Mouse (Mus musculus): ENCODE measurements around the gene Cyfip1. TPM values are rescaled to one million over a fixed set of nuclear protein-coding genes. Genes with fewer than 3 reads are reported as not detected.

The Cyfip1 gene
- polyA plus RNA-seq, 1 experiment from 2014 or later: 128 TPM

DNA sequence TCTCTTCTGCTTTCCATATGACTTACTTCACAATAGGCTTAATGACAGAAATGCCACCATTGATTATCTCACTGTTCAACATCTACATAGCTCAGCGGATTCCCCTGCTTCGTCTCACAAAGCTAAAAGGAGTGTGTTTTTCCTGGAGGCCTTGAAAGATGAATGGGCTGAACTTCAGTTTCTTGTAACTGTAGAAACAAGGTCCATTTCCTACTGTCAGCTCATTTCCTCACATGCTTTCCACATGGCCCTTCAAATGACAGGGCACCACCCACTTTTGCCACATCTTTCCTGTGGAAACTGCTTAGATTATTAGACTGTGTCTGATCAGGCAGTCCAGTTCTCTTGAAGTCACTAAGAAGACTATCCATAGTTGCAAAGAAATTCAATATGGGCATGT is 87.1 kb downstream of the Cyfip1 start:
- Histone ChIP-seq H3K27me3 (ENCODE audit: control insufficient read depth, insufficient read depth, low read length) (no peaks in the 10 kb centered on the region), H3K27ac (ENCODE audit: low read length) (no peak overlapping the region), H3K4me1 (ENCODE audit: control insufficient read depth, insufficient read depth, low read length) (no peaks in the 10 kb centered on the region), H3K4me3 (ENCODE audit: low read depth, low read length) (no peak overlapping the region), H3K9ac (replicated peaks; ENCODE audit: low read depth, low read length) (no peak overlapping the region), H3K4me2 (replicated peaks; ENCODE audit: low read depth, low read length) (no peak overlapping the region), H3K9me3 (ENCODE audit: control insufficient read depth, low read depth, low read length) (no peaks in the 10 kb centered on the region), H3K36me3 (ENCODE audit: control insufficient read depth, insufficient read depth, low read length) (peaks cover 60% of the 10 kb centered on the region)
- ATAC-seq (ENCODE audit: insufficient number of reproducible peaks, insufficient read depth, low FRiP score, low read depth): no peak
- 75% methylated on average over 2 of the region's 2 CpGs for WGBS

- H3K4me2 ChIP-seq (replicated peaks; ENCODE audit: low read depth, low read length): no peak overlapping the region
- H3K36me3 ChIP-seq (ENCODE audit: control insufficient read depth, insufficient read depth, low read length): peaks cover 15% of the 10 kb centered on the region
- no peaks in the 10 kb centered on the region for H3K4me1 ChIP-seq (ENCODE audit: control insufficient read depth, insufficient read depth, low read length)
- no peak overlapping the region for H3K27ac ChIP-seq (ENCODE audit: low read length)
- 91% methylated on average over 2 of the region's 2 CpGs for WGBS
- H3K9ac ChIP-seq (replicated peaks; ENCODE audit: low read depth, low read length): no peak overlapping the region
- no peaks in the 10 kb centered on the region for H3K27me3 ChIP-seq (ENCODE audit: control insufficient read depth, insufficient read depth, low read length)
- no peak for ATAC-seq (ENCODE audit: insufficient number of reproducible peaks, insufficient read depth, low FRiP score, low read depth)
- no peaks in the 10 kb centered on the region for H3K9me3 ChIP-seq (ENCODE audit: control insufficient read depth, low read depth, low read length)
- no peak overlapping the region for H3K4me3 ChIP-seq (ENCODE audit: low read depth, low read length)
These were observed 93.5 kb downstream of the Cyfip1 start for GRCm38 (mm10) chr7:55935025-55935424.

DNA sequence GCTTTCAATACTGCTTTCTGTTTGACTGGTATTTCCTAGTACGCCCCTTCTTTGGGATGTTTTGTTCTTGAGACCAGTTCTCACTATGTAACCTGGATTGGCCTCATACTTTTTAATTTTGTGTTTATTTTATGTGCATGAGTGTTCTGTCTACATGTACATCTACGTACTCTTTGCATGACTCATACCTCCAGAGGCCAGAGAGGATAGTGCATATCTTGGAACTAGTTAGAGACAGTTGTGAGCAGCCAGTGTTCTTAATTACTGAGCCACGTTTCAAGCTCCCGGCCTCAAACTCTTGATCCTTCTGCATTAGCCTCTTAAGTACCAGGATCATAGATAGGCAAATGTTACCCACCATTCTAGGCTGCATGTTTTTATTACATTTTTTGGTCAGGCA is 96.8 kb downstream of the Cyfip1 start:
- H3K9me3 ChIP-seq (ENCODE audit: control insufficient read depth, low read depth, low read length): no peaks in the 10 kb centered on the region
- H3K27me3 ChIP-seq (ENCODE audit: control insufficient read depth, insufficient read depth, low read length): no peaks in the 10 kb centered on the region
- WGBS: 89% methylated on average over 4 of the region's 4 CpGs
- H3K9ac ChIP-seq (replicated peaks; ENCODE audit: low read depth, low read length): no peak overlapping the region
- H3K36me3 ChIP-seq (ENCODE audit: control insufficient read depth, insufficient read depth, low read length): peaks cover 5% of the 10 kb centered on the region; the same call in 1 of the 2 replicates
- H3K4me2 ChIP-seq (replicated peaks; ENCODE audit: low read depth, low read length): no peak overlapping the region
- no peak overlapping the region for H3K27ac ChIP-seq (ENCODE audit: low read length)
- H3K4me3 ChIP-seq (ENCODE audit: low read depth, low read length): no peak overlapping the region
- no peaks in the 10 kb centered on the region for H3K4me1 ChIP-seq (ENCODE audit: control insufficient read depth, insufficient read depth, low read length)
- ATAC-seq (ENCODE audit: insufficient number of reproducible peaks, insufficient read depth, low FRiP score, low read depth): no peak

GRCm38 (mm10) chr7:55956054-55956453 is 114.5 kb downstream of the Cyfip1 start:
- no peaks in the 10 kb centered on the region; the same call in 1 of the 2 replicates for H3K36me3 ChIP-seq (ENCODE audit: control insufficient read depth, insufficient read depth, low read length)
- H3K9me3 ChIP-seq (ENCODE audit: control insufficient read depth, low read depth, low read length): peaks cover 6% of the 10 kb centered on the region; the same call in 1 of the 2 replicates
- no peaks in the 10 kb centered on the region for H3K27me3 ChIP-seq (ENCODE audit: control insufficient read depth, insufficient read depth, low read length)
- 98% methylated on average over 2 of the region's 2 CpGs for WGBS
- no peak overlapping the region for H3K4me3 ChIP-seq (ENCODE audit: low read depth, low read length)
- ATAC-seq (ENCODE audit: insufficient number of reproducible peaks, insufficient read depth, low FRiP score, low read depth): no peak
- H3K4me1 ChIP-seq (ENCODE audit: control insufficient read depth, insufficient read depth, low read length): no peaks in the 10 kb centered on the region
- H3K4me2 ChIP-seq (replicated peaks; ENCODE audit: low read depth, low read length): no peak overlapping the region
- no peak overlapping the region for H3K9ac ChIP-seq (replicated peaks; ENCODE audit: low read depth, low read length)
- no peak overlapping the region for H3K27ac ChIP-seq (ENCODE audit: low read length)

DNA sequence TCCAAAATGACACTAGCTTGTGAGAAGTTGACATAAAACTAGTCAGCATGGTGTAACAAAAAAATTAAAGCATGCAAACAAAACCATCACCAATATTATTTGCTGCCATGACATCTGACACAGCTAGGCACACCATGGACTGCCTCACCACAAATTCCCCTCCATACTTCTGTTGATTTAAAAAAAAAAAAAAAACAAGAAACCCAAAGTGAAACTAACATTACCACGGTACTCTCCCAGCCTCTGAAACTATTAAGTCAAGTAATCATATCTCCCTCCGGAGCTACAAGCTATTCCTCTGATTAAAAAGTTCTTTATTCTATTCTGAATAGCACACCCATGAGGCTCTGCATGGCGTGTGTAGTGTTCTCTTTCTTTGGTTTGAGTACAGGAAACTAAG is 115.6 kb downstream of the Cyfip1 start:
- ATAC-seq (ENCODE audit: insufficient number of reproducible peaks, insufficient read depth, low FRiP score, low read depth): no peak
- WGBS: 94% methylated on average over 3 of the region's 3 CpGs
- H3K9me3 ChIP-seq (ENCODE audit: control insufficient read depth, low read depth, low read length): peaks cover 6% of the 10 kb centered on the region; the same call in 1 of the 2 replicates
- H3K27me3 ChIP-seq (ENCODE audit: control insufficient read depth, insufficient read depth, low read length): no peaks in the 10 kb centered on the region
- no peak overlapping the region for H3K9ac ChIP-seq (replicated peaks; ENCODE audit: low read depth, low read length)
- H3K4me3 ChIP-seq (ENCODE audit: low read depth, low read length): no peak overlapping the region
- no peak overlapping the region for H3K27ac ChIP-seq (ENCODE audit: low read length)
- no peaks in the 10 kb centered on the region; the same call in 1 of the 2 replicates for H3K36me3 ChIP-seq (ENCODE audit: control insufficient read depth, insufficient read depth, low read length)
- no peaks in the 10 kb centered on the region for H3K4me1 ChIP-seq (ENCODE audit: control insufficient read depth, insufficient read depth, low read length)
- H3K4me2 ChIP-seq (replicated peaks; ENCODE audit: low read depth, low read length): no peak overlapping the region

DNA sequence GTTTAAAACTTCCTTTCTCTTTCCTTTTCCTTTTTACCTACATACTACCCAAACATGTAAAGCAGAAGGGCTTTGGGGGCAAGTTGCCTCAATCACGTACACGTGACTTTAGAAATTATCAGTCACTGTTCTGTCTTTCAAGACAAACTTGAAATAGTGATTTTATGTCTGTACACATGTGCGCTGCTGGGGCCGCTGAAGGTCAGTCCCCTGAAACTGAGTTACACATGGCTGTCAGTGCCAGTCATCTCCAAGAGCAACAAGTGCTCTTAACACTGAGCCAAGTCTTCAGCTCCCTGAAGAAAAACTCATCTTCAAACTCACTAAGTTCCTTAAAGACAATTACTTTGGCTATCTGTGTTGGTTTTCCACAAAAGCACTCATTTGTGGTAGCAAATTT is 116.4 kb downstream of the Cyfip1 start:
- H3K27me3 ChIP-seq (ENCODE audit: control insufficient read depth, insufficient read depth, low read length): no peaks in the 10 kb centered on the region
- no peak overlapping the region for H3K4me2 ChIP-seq (replicated peaks; ENCODE audit: low read depth, low read length)
- peaks cover 1% of the 10 kb centered on the region; the same call in 1 of the 2 replicates for H3K4me1 ChIP-seq (ENCODE audit: control insufficient read depth, insufficient read depth, low read length)
- WGBS: 93% methylated on average over 4 of the region's 4 CpGs
- H3K9me3 ChIP-seq (ENCODE audit: control insufficient read depth, low read depth, low read length): peaks cover 6% of the 10 kb centered on the region; the same call in 1 of the 2 replicates
- no peak for ATAC-seq (ENCODE audit: insufficient number of reproducible peaks, insufficient read depth, low FRiP score, low read depth)
- no peak overlapping the region for H3K4me3 ChIP-seq (ENCODE audit: low read depth, low read length)
- H3K9ac ChIP-seq (replicated peaks; ENCODE audit: low read depth, low read length): no peak overlapping the region
- no peaks in the 10 kb centered on the region; the same call in 1 of the 2 replicates for H3K36me3 ChIP-seq (ENCODE audit: control insufficient read depth, insufficient read depth, low read length)
- no peak overlapping the region for H3K27ac ChIP-seq (ENCODE audit: low read length)

- no peaks in the 10 kb centered on the region for H3K27me3 ChIP-seq (ENCODE audit: control insufficient read depth, insufficient read depth, low read length)
- H3K4me3 ChIP-seq (ENCODE audit: low read depth, low read length): no peak overlapping the region
- no peak overlapping the region for H3K9ac ChIP-seq (replicated peaks; ENCODE audit: low read depth, low read length)
- H3K36me3 ChIP-seq (ENCODE audit: control insufficient read depth, insufficient read depth, low read length): no peaks in the 10 kb centered on the region; the same call in 1 of the 2 replicates
- WGBS: 96% methylated on average over 3 of the region's 3 CpGs
- no peak overlapping the region for H3K4me2 ChIP-seq (replicated peaks; ENCODE audit: low read depth, low read length)
- no peak overlapping the region for H3K27ac ChIP-seq (ENCODE audit: low read length)
- no peaks in the 10 kb centered on the region for H3K9me3 ChIP-seq (ENCODE audit: control insufficient read depth, low read depth, low read length)
- no peak for ATAC-seq (ENCODE audit: insufficient number of reproducible peaks, insufficient read depth, low FRiP score, low read depth)
- peaks cover 4% of the 10 kb centered on the region; the same call in 1 of the 2 replicates for H3K4me1 ChIP-seq (ENCODE audit: control insufficient read depth, insufficient read depth, low read length)
These were observed 118.3 kb downstream of the Cyfip1 start for GRCm38 (mm10) chr7:55959801-55960200.

GRCm38 (mm10) chr7:55960506-55960905 is 119.0 kb downstream of the Cyfip1 start:
- WGBS: 98% methylated on average over 1 of the region's 1 CpGs
- peaks cover 4% of the 10 kb centered on the region; the same call in 1 of the 2 replicates for H3K4me1 ChIP-seq (ENCODE audit: control insufficient read depth, insufficient read depth, low read length)
- H3K4me3 ChIP-seq (ENCODE audit: low read depth, low read length): no peak overlapping the region
- H3K9me3 ChIP-seq (ENCODE audit: control insufficient read depth, low read depth, low read length): no peaks in the 10 kb centered on the region
- no peaks in the 10 kb centered on the region; the same call in 1 of the 2 replicates for H3K36me3 ChIP-seq (ENCODE audit: control insufficient read depth, insufficient read depth, low read length)
- H3K27ac ChIP-seq (ENCODE audit: low read length): no peak overlapping the region
- ATAC-seq (ENCODE audit: insufficient number of reproducible peaks, insufficient read depth, low FRiP score, low read depth): no peak
- no peaks in the 10 kb centered on the region for H3K27me3 ChIP-seq (ENCODE audit: control insufficient read depth, insufficient read depth, low read length)
- H3K9ac ChIP-seq (replicated peaks; ENCODE audit: low read depth, low read length): no peak overlapping the region
- no peak overlapping the region for H3K4me2 ChIP-seq (replicated peaks; ENCODE audit: low read depth, low read length)

Measured in stomach, embryonic 14.5 days (tissue).